Mouse (Mus musculus) megakaryocyte, embryonic 14.5 days (primary cell): ENCODE results near the gene Sfxn4.

Source experiments
- FLI1 ChIP-seq: IDR thresholded peaks from 2 replicates; pipeline ENCODE4 v1.6.1; 2012; ENCODE audit warnings: low read length, inconsistent platforms, mixed read lengths
- GATA1 ChIP-seq: IDR thresholded peaks from 3 replicates; pipeline ENCODE4 v1.6.1; 2012; ENCODE audit warnings: mixed read lengths, low read length, inconsistent platforms, borderline replicate concordance

- TF ChIP-seq GATA1 (no peak), FLI1 (no peak)
These were observed 21.9 kb upstream of the Sfxn4 start for GRCm38 (mm10) chr19:60883129-60883528.
